Mouse (Mus musculus) embryonic facial prominence, embryonic 12.5 days (tissue): ENCODE measurements around the gene H6pd. TPM values are rescaled to one million over a fixed set of nuclear protein-coding genes. Genes with fewer than 3 reads are reported as not detected.

ENCODE experiments used
- ATAC-seq: fragments of 200-750 bp; cut with Nextera tagmentation; 2 replicates; pipeline ENCODE4 v1.8.0; 2017; ENCODE audit not compliant: insufficient number of reproducible peaks, insufficient read depth, low FRiP score, low TSS enrichment
- H3K27ac ChIP-seq: fragments of 300-500 bp; sonication (generic); 2 replicates; pipeline ENCODE4 v1.5.1; 2016; ENCODE audit warnings: mild to moderate bottlenecking
- H3K27me3 ChIP-seq: fragments of 300-500 bp; sonication (generic); 2 replicates; pipeline ENCODE4 v1.6.1; 2016; ENCODE audit warnings: mild to moderate bottlenecking, moderate library complexity
- H3K36me3 ChIP-seq: fragments of 300-500 bp; sonication (generic); 2 replicates; pipeline ENCODE4 v1.6.1; 2016; ENCODE audit warnings: mild to moderate bottlenecking
- H3K4me1 ChIP-seq: fragments of 300-500 bp; sonication (generic); 2 replicates; pipeline ENCODE4 v1.6.1; 2016
- H3K4me2 ChIP-seq: fragments of 300-500 bp; sonication (generic); replicated peaks from 2 replicates; pipeline ENCODE4 v1.6.1; 2016; ENCODE audit warnings: mild to moderate bottlenecking, moderate library complexity
- H3K4me3 ChIP-seq: fragments of 300-500 bp; sonication (generic); 2 replicates; pipeline ENCODE4 v1.5.1; 2016; ENCODE audit warnings: mild to moderate bottlenecking
- H3K9ac ChIP-seq: fragments of 300-500 bp; sonication (generic); 2 replicates; pipeline ENCODE4 v1.6.1; 2016; ENCODE audit warnings: mild to moderate bottlenecking, moderate library complexity
- H3K9me3 ChIP-seq: fragments of 300-500 bp; sonication (generic); 2 replicates; pipeline ENCODE4 v1.6.1; 2016; ENCODE audit warnings: mild to moderate bottlenecking, moderate library complexity
- WGBS: fragments of 180-500 bp; shearing (Covaris S2); methylation state at CpG from one replicate; pipeline ENCODE4 v1.1.7; 2016; 5-methylcytosine and 5-hydroxymethylcytosine counted together
- polyA plus RNA-seq: library from polyadenylated mRNA; unstranded; fragments of >200 nt; fragmentation: Nextera tagmentation; extraction: Ambion mirVana; gene quantifications from 2 replicates; pipeline ENCODE4 v1.2.1, GENCODE M21; 2016

H6pd gene
- polyA plus RNA-seq, 1 experiment from 2014 or later: 8.4 TPM

- H3K4me1 ChIP-seq: peaks cover 27% of the 10 kb centered on the region
- no peaks in the 10 kb centered on the region for H3K9me3 ChIP-seq
- H3K27me3 ChIP-seq: no peaks in the 10 kb centered on the region
- ATAC-seq: no peak
- H3K27ac ChIP-seq: 0 out of 2 replicates have a peak overlapping the region, but pooled peaks have one; percentile 25
- no peak overlapping the region for H3K4me3 ChIP-seq
- no peaks in the 10 kb centered on the region for H3K36me3 ChIP-seq
- 52% methylated on average over 6 of the region's 6 CpGs for WGBS
- no peak overlapping the region for H3K9ac ChIP-seq
- H3K4me2 ChIP-seq: no peak overlapping the region
These were observed 43.6 kb downstream of the H6pd start for GRCm38 (mm10) chr4:149965242-149965641.

DNA sequence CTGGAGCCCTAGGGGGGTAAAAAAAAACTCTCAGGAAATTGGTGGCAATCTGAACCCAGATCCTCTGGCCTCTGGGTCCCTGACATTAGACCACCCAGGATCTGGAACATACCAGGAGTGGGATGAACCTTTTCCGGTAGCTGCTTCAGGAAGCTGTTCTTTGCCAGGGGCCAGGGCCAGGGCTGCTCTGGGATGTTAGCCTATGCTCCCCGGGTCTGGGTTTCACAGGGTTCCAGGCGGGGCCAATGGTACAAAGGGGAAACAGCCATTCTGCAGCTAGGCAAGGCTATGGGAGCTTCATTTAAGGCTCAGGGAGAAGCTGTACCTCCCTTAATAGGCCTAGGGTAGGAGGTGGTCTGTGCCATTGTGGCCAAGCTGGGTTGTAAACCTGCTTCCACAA lies 44.1 kb downstream of the H6pd start:
- H3K9me3 ChIP-seq: no peaks in the 10 kb centered on the region
- peaks cover 27% of the 10 kb centered on the region for H3K4me1 ChIP-seq
- no peak overlapping the region for H3K9ac ChIP-seq
- WGBS: 10% methylated on average over 3 of the region's 3 CpGs
- no peak overlapping the region for H3K4me3 ChIP-seq
- H3K27me3 ChIP-seq: no peaks in the 10 kb centered on the region
- H3K27ac ChIP-seq: 0 out of 2 replicates have a peak overlapping the region, but pooled peaks have one; percentile 25
- H3K4me2 ChIP-seq: no peak overlapping the region
- no peaks in the 10 kb centered on the region for H3K36me3 ChIP-seq
- no peak for ATAC-seq

DNA sequence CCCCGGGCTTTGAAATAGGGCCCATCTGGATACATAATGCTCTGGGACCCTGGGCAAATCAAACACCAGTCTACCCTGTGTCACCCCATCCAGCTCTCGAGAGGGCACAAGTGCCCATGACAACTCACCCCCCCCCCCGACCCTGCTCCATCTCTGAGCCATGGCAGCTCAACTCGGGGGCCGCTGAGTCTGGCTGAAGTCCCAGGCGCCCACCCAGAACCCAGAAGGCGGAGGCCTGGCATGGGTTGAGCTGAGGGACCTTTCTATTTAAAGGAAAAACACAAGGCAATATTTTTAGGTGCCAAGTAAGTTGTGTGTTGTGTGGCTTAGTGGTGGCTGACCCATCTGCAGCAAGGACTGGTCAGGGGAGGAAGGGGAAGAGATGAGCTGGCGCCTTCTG lies 44.5 kb downstream of the H6pd start:
- Histone ChIP-seq H3K4me2 (no peak overlapping the region), H3K4me1 (peaks cover 27% of the 10 kb centered on the region), H3K9ac (no peak overlapping the region), H3K36me3 (no peaks in the 10 kb centered on the region), H3K27ac (0 out of 2 replicates have a peak overlapping the region, but pooled peaks have one; percentile 17), H3K9me3 (no peaks in the 10 kb centered on the region), H3K27me3 (no peaks in the 10 kb centered on the region), H3K4me3 (no peak overlapping the region)
- ATAC-seq: no peak
- 53% methylated on average over 8 of the region's 8 CpGs for WGBS

- Histone ChIP-seq H3K27me3 (peaks cover 6% of the 10 kb centered on the region), H3K4me3 (no peak overlapping the region), H3K4me1 (peaks cover 18% of the 10 kb centered on the region), H3K36me3 (no peaks in the 10 kb centered on the region), H3K9ac (no peak overlapping the region), H3K27ac (no peak overlapping the region), H3K9me3 (no peaks in the 10 kb centered on the region), H3K4me2 (no peak overlapping the region)
- WGBS: 88% methylated on average over 7 of the region's 7 CpGs
- ATAC-seq: no peak
These were observed 48.4 kb downstream of the H6pd start for GRCm38 (mm10) chr4:149960391-149960790.

- no peak overlapping the region for H3K4me3 ChIP-seq
- H3K27me3 ChIP-seq: peaks cover 6% of the 10 kb centered on the region
- H3K9me3 ChIP-seq: no peaks in the 10 kb centered on the region
- WGBS: 56% methylated on average over 10 of the region's 10 CpGs
- H3K9ac ChIP-seq: no peak overlapping the region
- no peak for ATAC-seq
- no peak overlapping the region for H3K27ac ChIP-seq
- no peak overlapping the region for H3K4me2 ChIP-seq
- H3K36me3 ChIP-seq: no peaks in the 10 kb centered on the region
- H3K4me1 ChIP-seq: peaks cover 12% of the 10 kb centered on the region
These were observed 49.0 kb downstream of the H6pd start for GRCm38 (mm10) chr4:149959816-149960215.

DNA sequence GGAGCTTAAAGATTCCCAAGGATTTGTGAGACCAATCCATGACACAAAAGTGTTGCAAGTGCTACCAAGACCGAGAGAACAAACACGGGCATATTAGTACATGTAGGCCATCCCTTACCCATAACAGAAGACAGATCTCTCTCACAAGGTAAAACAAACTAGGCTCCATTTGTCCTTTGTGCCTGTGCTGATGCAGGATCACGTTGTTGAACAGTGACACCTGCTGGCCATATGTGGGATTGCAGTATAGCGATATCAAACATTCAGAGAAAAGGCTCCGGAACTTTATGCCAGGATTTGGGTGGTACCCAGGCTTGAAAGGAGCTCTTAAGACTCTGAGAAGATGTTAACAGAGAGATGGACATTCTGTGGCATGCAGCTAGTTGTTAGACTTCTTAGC lies 50.3 kb downstream of the H6pd start:
- no peak overlapping the region for H3K27ac ChIP-seq
- 2% methylated on average over 5 of the region's 5 CpGs for WGBS
- H3K4me1 ChIP-seq: peaks cover 8% of the 10 kb centered on the region
- peaks cover 6% of the 10 kb centered on the region for H3K27me3 ChIP-seq
- H3K9me3 ChIP-seq: no peaks in the 10 kb centered on the region
- H3K36me3 ChIP-seq: no peaks in the 10 kb centered on the region
- no peak overlapping the region for H3K4me3 ChIP-seq
- H3K4me2 ChIP-seq: no peak overlapping the region
- H3K9ac ChIP-seq: no peak overlapping the region
- no peak for ATAC-seq

- Histone ChIP-seq H3K36me3 (no peaks in the 10 kb centered on the region), H3K27me3 (peaks cover 6% of the 10 kb centered on the region), H3K4me2 (no peak overlapping the region), H3K4me3 (no peak overlapping the region), H3K4me1 (peaks cover 24% of the 10 kb centered on the region), H3K27ac (no peak overlapping the region), H3K9me3 (no peaks in the 10 kb centered on the region), H3K9ac (no peak overlapping the region)
- 44% methylated on average over 13 of the region's 13 CpGs for WGBS
- no peak for ATAC-seq
These were observed 52.8 kb downstream of the H6pd start for GRCm38 (mm10) chr4:149956048-149956447.

DNA sequence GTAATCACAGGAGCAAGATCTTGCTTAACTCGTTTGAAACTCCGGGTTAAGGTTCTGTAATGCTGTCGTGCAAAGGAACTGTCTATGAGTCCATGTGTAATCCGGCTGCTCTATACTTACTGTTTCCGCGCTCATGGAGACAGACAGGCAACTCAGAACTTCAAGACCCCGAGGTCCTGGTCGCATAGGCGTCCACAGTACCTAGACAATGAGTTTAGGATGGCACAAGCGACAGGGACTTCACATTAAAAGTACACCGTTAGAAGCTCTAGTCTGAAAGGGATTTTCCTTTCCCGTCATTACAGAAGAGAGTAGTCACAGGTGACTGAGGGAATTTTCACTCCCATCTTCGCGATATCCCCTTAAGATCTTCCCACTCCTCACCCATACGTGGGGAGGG lies 53.2 kb downstream of the H6pd start:
- Histone ChIP-seq H3K36me3 (no peaks in the 10 kb centered on the region), H3K4me2 (peak overlapping the region; percentile 93), H3K27ac (no peak overlapping the region), H3K4me1 (peaks cover 24% of the 10 kb centered on the region), H3K4me3 (peak overlapping the region; percentile 81; the same call in 1 of the 2 replicates), H3K9me3 (no peaks in the 10 kb centered on the region), H3K9ac (0 out of 2 replicates have a peak overlapping the region, but pooled peaks have one; percentile 39), H3K27me3 (peaks cover 6% of the 10 kb centered on the region)
- 16% methylated on average over 15 of the region's 15 CpGs for WGBS
- ATAC-seq: no peak

DNA sequence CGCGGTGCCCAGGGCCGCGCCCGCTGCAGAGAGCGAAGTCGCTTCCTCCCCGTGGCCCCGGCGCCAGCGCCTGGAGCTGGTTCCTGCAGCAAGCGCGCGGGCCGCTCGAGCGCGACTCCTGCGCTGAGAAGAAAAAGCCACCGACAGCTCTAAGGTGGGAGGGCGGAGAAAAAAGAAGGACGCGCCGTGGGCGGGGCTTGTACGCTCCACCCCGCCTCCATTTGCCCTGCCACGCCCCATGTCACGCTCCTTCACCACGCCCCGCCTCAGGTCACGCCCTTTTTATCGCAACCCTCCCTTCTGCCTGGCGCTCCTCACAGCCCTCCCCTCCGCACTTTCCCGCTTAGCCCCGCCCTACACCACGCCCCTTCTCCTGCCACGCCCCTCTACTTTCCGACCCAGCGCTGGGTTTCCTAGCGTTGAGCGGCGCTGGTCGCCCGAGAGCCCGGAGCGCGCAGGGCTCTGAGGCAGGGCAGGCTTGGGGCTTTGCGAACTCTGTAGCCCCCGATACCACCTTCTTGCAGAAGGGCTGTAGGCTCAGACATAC lies 53.9 kb downstream of the H6pd start, which contains the start of gene Spsb1:
Gene Spsb1 (minus strand): TSS at position 151 of the 547 bp plus-strand sequence.
- Histone ChIP-seq H3K27me3 (peaks cover 6% of the 10 kb centered on the region), H3K4me3 (peak within 1 kb of the TSS; percentile 81), H3K36me3 (no peaks in the 10 kb centered on the region), H3K9me3 (no peaks in the 10 kb centered on the region), H3K4me1 (peaks cover 28% of the 10 kb centered on the region), H3K27ac (peak within 1 kb of the TSS; percentile 77), H3K9ac (peak within 1 kb of the TSS; percentile 86), H3K4me2 (peak within 1 kb of the TSS; percentile 93)
- ATAC-seq: peak; percentile 84
- 0% methylated on average over 51 of the region's 51 CpGs for WGBS

GRCm38 (mm10) chr4:149953621-149954481 lies 55.0 kb downstream of the H6pd start:
- H3K36me3 ChIP-seq: no peaks in the 10 kb centered on the region
- H3K27ac ChIP-seq: peak overlapping the region; percentile 77; the same call in 1 of the 2 replicates
- peak overlapping the region; percentile 81 for H3K4me3 ChIP-seq
- ATAC-seq: no peak; the same call in 1 of the 2 replicates
- peak overlapping the region; percentile 93 for H3K4me2 ChIP-seq
- WGBS: 5% methylated on average over 32 of the region's 32 CpGs
- H3K4me1 ChIP-seq: peaks cover 35% of the 10 kb centered on the region
- peak overlapping the region; percentile 86 for H3K9ac ChIP-seq
- peaks cover 6% of the 10 kb centered on the region for H3K27me3 ChIP-seq
- H3K9me3 ChIP-seq: no peaks in the 10 kb centered on the region

- Histone ChIP-seq H3K27ac (no peak overlapping the region), H3K27me3 (peaks cover 6% of the 10 kb centered on the region), H3K4me2 (peak overlapping the region; percentile 93; the same call in 1 of the 2 replicates), H3K9ac (0 out of 2 replicates have a peak overlapping the region, but pooled peaks have one; percentile 12), H3K9me3 (no peaks in the 10 kb centered on the region), H3K4me3 (no peak overlapping the region), H3K36me3 (no peaks in the 10 kb centered on the region), H3K4me1 (peaks cover 41% of the 10 kb centered on the region)
- ATAC-seq: no peak
- WGBS: 86% methylated on average over 9 of the region's 9 CpGs
These were observed 56.6 kb downstream of the H6pd start for GRCm38 (mm10) chr4:149952201-149952600.

GRCm38 (mm10) chr4:149951201-149951600 lies 57.6 kb downstream of the H6pd start:
- no peak overlapping the region for H3K9ac ChIP-seq
- peaks cover 50% of the 10 kb centered on the region for H3K4me1 ChIP-seq
- 83% methylated on average over 13 of the region's 13 CpGs for WGBS
- H3K27me3 ChIP-seq: peaks cover 4% of the 10 kb centered on the region; the same call in 1 of the 2 replicates
- no peak overlapping the region for H3K4me2 ChIP-seq
- H3K27ac ChIP-seq: no peak overlapping the region
- no peaks in the 10 kb centered on the region for H3K36me3 ChIP-seq
- H3K4me3 ChIP-seq: no peak overlapping the region
- ATAC-seq: no peak
- no peaks in the 10 kb centered on the region for H3K9me3 ChIP-seq
